Mouse (Mus musculus) lung, embryonic 16.5 days (tissue): Measurements from ENCODE around the gene Uap1l1. TPM values are rescaled to one million over a fixed set of nuclear protein-coding genes. Genes with fewer than 3 reads are reported as not detected.
A peak's percentile ranks its signal among the peaks of the same experiment; 100 is the strongest.

ENCODE experiments used
- ATAC-seq: fragments of 200-750 bp; cut with Nextera tagmentation; 2 replicates; pipeline ENCODE4 v1.8.0; 2017; ENCODE audit warnings: low read depth, mild to moderate bottlenecking, moderate library complexity
- H3K27ac ChIP-seq: fragments of 300-500 bp; sonication (generic); 2 replicates; pipeline ENCODE4 v1.5.1; 2014; ENCODE audit warnings: mild to moderate bottlenecking, control low read depth, low read length
- H3K27me3 ChIP-seq: fragments of 300-500 bp; sonication (generic); 2 replicates; pipeline ENCODE4 v1.6.1; 2014; ENCODE audit warnings: low read depth, low read length, mixed read lengths; ENCODE audit not compliant: control insufficient read depth, insufficient read depth
- H3K36me3 ChIP-seq: fragments of 300-500 bp; sonication (generic); 2 replicates; pipeline ENCODE4 v1.6.1; 2014; ENCODE audit warnings: low read length; ENCODE audit not compliant: control insufficient read depth, insufficient read depth
- H3K4me1 ChIP-seq: fragments of 300-500 bp; sonication (generic); replicated peaks from 2 replicates; pipeline ENCODE4 v1.6.1; 2014; ENCODE audit warnings: low read length, mixed read lengths; ENCODE audit not compliant: control insufficient read depth, insufficient read depth
- H3K4me2 ChIP-seq: fragments of 300-500 bp; sonication (generic); 2 replicates; pipeline ENCODE4 v1.6.1; 2014; ENCODE audit warnings: low read depth, low read length, control low read depth
- H3K4me3 ChIP-seq: fragments of 300-500 bp; sonication (generic); 2 replicates; pipeline ENCODE4 v1.5.1; 2014; ENCODE audit warnings: mild to moderate bottlenecking, low read length, control low read depth
- H3K9ac ChIP-seq: fragments of 300-500 bp; sonication (generic); 2 replicates; pipeline ENCODE4 v1.6.1; 2014; ENCODE audit warnings: low read length, control low read depth
- H3K9me3 ChIP-seq: fragments of 300-500 bp; sonication (generic); 2 replicates; pipeline ENCODE4 v1.6.1; 2016; ENCODE audit warnings: low read length; ENCODE audit not compliant: control insufficient read depth
- WGBS: fragments of 180-500 bp; shearing (Covaris S2); extraction: QIAGEN DNeasy Blood & Tissue Kit; methylation state at CpG from one replicate; pipeline ENCODE4 v1.1.7; 2014; 5-methylcytosine and 5-hydroxymethylcytosine counted together
- polyA plus RNA-seq: library from polyadenylated mRNA; unstranded; fragments of >200 nt; fragmentation: Nextera tagmentation; extraction: Ambion mirVana; gene quantifications from 2 replicates; pipeline ENCODE4 v1.2.1, GENCODE M21; 2015

Gene Uap1l1
- polyA plus RNA-seq, 1 experiment from 2014 or later: 18.8 TPM

DNA sequence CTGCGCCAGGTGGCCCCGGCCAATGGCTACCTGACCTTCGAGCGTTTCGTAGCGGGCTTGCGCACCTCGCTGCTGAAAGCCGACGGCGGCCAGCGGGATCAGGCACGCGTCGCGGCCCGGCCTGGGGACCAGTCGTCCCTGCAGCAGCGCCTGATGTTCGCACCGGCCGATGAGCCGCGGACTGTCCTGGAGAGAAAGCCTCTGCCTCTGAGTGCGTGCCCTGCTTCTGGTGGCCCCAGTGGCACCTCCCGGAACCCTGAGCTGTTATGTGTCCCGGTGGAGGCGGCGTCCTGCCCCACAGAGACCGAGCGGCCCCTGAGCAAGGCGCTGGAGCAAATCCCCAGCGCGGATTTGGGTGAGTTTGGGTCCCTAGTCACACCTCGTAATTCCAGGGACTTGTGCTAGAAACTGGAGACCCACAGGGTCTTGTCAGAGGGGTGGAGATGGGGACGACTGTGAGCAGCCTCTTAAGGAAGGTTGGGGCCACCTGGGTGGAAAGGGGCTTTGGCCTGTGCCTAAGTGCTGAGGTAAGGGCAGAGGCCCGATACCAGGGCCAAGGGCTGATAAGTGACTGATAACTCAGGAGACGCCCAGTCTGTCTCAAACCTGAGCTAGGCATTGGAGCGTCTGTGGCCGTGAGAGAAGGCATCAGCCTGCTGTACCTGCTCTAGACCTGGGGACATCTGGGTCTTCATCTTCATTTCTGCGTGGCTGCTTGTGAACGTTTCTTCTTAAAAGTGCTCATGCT is 7.3 kb upstream of the Uap1l1 start:
- no peaks in the 10 kb centered on the region for H3K27me3 ChIP-seq
- no peaks in the 10 kb centered on the region for H3K9me3 ChIP-seq
- peaks cover 13% of the 10 kb centered on the region for H3K36me3 ChIP-seq
- peak; percentile 15 for ATAC-seq
- 1% methylated on average over 42 of the region's 42 CpGs for WGBS
- peak overlapping the region; percentile 79 for H3K9ac ChIP-seq
- H3K4me2 ChIP-seq: peak overlapping the region; percentile 91
- peaks cover 24% of the 10 kb centered on the region for H3K4me1 ChIP-seq
- peak overlapping the region; percentile 82 for H3K4me3 ChIP-seq
- H3K27ac ChIP-seq: peak overlapping the region; percentile 44; the same call in 1 of the 2 replicates

DNA sequence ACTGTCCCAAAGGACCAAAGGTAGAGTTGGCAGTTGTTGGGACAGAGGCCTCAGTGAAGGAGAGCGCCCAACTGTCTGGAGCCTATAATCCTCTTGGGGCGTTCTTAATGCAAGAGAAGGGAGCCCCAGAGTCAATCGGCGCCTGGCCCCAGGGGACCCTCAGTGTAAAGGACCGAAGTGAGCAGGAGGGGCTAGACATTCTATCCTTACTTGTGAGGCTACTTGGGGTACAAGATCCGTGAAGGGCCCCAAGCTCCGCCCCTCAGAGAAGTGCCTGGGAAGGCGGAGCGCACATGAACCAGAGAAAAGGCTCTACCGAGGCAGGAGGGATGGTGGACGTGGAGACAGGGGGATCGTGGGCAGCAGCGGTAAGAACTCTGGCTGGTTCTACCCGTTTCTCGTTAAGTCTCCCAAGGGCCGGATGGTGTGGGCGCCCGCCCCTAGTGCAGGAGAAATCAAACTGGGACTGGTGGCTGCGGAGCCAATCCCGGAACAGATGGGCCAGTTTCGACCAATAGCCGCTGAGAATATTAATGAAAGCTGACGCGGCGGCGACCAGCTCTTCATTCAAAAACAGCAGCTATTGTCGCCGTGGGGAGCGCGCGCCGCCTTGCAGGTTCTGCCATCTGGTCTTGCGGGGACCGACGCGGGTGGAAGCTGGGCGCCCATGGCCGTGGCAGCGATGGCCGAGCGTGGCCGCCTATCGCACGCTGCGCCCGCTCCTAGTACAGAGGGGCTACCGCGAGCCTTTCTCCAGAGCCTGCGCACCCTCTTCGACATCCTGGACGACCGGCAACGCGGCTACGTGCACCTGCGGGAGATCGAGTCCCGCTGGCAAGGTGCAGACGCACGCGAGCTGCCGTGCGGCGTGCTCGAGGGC is 6.5 kb upstream of the Uap1l1 start, which contains the start of gene Sapcd2:
Sapcd2 (plus strand) TSS at position 558 of the 880 bp plus-strand sequence.
- Histone ChIP-seq H3K36me3 (peaks cover 9% of the 10 kb centered on the region), H3K4me3 (peak within 1 kb of the TSS; percentile 82), H3K9me3 (no peaks in the 10 kb centered on the region), H3K27ac (peak within 1 kb of the TSS; percentile 90), H3K27me3 (peaks cover 2% of the 10 kb centered on the region; the same call in 1 of the 2 replicates), H3K4me1 (peaks cover 24% of the 10 kb centered on the region), H3K9ac (peak within 1 kb of the TSS; percentile 79), H3K4me2 (peak within 1 kb of the TSS; percentile 91)
- ATAC-seq: peak; percentile 96
- WGBS: under 1% methylated on average over 65 of the region's 65 CpGs

- no peak overlapping the region for H3K4me2 ChIP-seq
- no peak overlapping the region for H3K4me3 ChIP-seq
- H3K9me3 ChIP-seq: no peaks in the 10 kb centered on the region
- H3K36me3 ChIP-seq: no peaks in the 10 kb centered on the region; the same call in 1 of the 2 replicates
- no peak overlapping the region for H3K27ac ChIP-seq
- H3K4me1 ChIP-seq: peaks cover 24% of the 10 kb centered on the region
- H3K27me3 ChIP-seq: peaks cover 6% of the 10 kb centered on the region
- no peak overlapping the region for H3K9ac ChIP-seq
- WGBS: 89% methylated on average over 3 of the region's 3 CpGs
- ATAC-seq: no peak
Measured at GRCm38 (mm10) chr2:25369996-25370395, 4.5 kb upstream of the Uap1l1 start.

DNA sequence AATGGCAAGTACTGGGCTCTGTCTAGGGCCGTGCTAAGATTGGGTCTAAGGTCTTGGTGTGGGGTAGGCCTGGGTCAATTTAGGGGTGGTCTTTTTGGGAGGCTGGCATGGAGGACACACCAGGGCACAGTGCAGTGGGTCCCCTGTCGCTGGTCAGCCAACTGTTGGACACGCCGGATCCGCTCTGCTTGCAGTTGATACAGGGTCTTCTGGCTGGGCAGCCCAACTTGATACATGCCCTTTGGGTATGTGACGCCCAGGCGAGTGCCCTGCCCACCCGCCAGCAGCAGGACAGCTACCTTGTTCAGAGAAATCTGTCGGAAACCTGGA is 756 bp downstream of the Uap1l1 start:
- H3K27ac ChIP-seq: no peak overlapping the region
- peaks cover 9% of the 10 kb centered on the region for H3K27me3 ChIP-seq
- peak overlapping the region; percentile 61 for H3K4me3 ChIP-seq
- ATAC-seq: peak; percentile 6; the same call in 1 of the 2 replicates
- WGBS: 28% methylated on average over 9 of the region's 9 CpGs
- H3K9ac ChIP-seq: peak overlapping the region; percentile 71
- H3K36me3 ChIP-seq: peaks cover 2% of the 10 kb centered on the region; the same call in 1 of the 2 replicates
- H3K4me1 ChIP-seq: peaks cover 11% of the 10 kb centered on the region
- peak overlapping the region; percentile 88 for H3K4me2 ChIP-seq
- no peaks in the 10 kb centered on the region for H3K9me3 ChIP-seq

- no peak overlapping the region for H3K9ac ChIP-seq
- peaks cover 9% of the 10 kb centered on the region for H3K27me3 ChIP-seq
- H3K4me3 ChIP-seq: peak overlapping the region; percentile 61
- peaks cover 2% of the 10 kb centered on the region; the same call in 1 of the 2 replicates for H3K36me3 ChIP-seq
- peaks cover 11% of the 10 kb centered on the region for H3K4me1 ChIP-seq
- no peaks in the 10 kb centered on the region for H3K9me3 ChIP-seq
- ATAC-seq: no peak
- H3K27ac ChIP-seq: no peak overlapping the region
- WGBS: 84% methylated on average over 4 of the region's 4 CpGs
- H3K4me2 ChIP-seq: peak overlapping the region; percentile 88
Measured at GRCm38 (mm10) chr2:25364313-25364712, 1.2 kb downstream of the Uap1l1 start.

- 46% methylated on average over 13 of the region's 13 CpGs for WGBS
- ATAC-seq: no peak
Measured at GRCm38 (mm10) chr2:25363478-25364178, 1.9 kb downstream of the Uap1l1 start.

DNA sequence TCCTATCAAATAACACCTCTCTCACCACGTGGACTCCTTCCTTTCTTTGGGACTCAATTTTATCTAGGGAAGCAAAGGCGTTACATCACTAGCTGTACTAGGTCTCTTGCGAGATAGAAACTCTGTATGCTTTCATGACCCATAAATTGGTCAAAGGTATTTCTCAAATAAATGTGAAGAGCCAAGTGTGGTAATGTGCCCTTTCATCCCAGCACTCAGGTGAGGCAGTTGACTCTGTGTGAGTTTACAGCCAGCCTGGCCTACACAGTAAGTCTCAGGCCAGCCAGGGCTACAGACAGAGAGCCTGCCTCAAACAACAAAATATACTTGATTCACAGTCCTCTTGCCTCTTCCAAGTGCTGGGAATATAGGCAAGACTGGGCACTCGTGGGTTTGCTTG is 5.6 kb downstream of the Uap1l1 start:
- Histone ChIP-seq H3K4me3 (no peak overlapping the region), H3K27me3 (peaks cover 3% of the 10 kb centered on the region; the same call in 1 of the 2 replicates), H3K4me2 (no peak overlapping the region), H3K9ac (no peak overlapping the region), H3K27ac (no peak overlapping the region), H3K9me3 (no peaks in the 10 kb centered on the region), H3K4me1 (peaks cover 23% of the 10 kb centered on the region), H3K36me3 (peaks cover 2% of the 10 kb centered on the region; the same call in 1 of the 2 replicates)
- WGBS: 70% methylated on average over 4 of the region's 4 CpGs
- no peak for ATAC-seq

More at GRCm38 (mm10) chr2:25363478-25364178, 1.9 kb downstream of the Uap1l1 start:
- H3K4me1 ChIP-seq: peaks cover 11% of the 10 kb centered on the region
- no peaks in the 10 kb centered on the region for H3K9me3 ChIP-seq
- H3K36me3 ChIP-seq: peaks cover 2% of the 10 kb centered on the region; the same call in 1 of the 2 replicates
- peaks cover 9% of the 10 kb centered on the region for H3K27me3 ChIP-seq
- H3K4me2 ChIP-seq: no peak overlapping the region
- H3K27ac ChIP-seq: peak overlapping the region; percentile 27; the same call in 1 of the 2 replicates
- H3K9ac ChIP-seq: no peak overlapping the region
- no peak overlapping the region for H3K4me3 ChIP-seq

- peaks cover 3% of the 10 kb centered on the region; the same call in 1 of the 2 replicates for H3K36me3 ChIP-seq
- no peaks in the 10 kb centered on the region for H3K27me3 ChIP-seq
- no peaks in the 10 kb centered on the region for H3K9me3 ChIP-seq
- H3K4me3 ChIP-seq: peak within 1 kb of the TSS; percentile 60
- ATAC-seq: peak; percentile 79
- H3K27ac ChIP-seq: no peak within 1 kb of the TSS
- H3K9ac ChIP-seq: peak within 1 kb of the TSS; percentile 70
- peak within 1 kb of the TSS; percentile 83 for H3K4me2 ChIP-seq
- H3K4me1 ChIP-seq: peaks cover 13% of the 10 kb centered on the region
- WGBS: 2% methylated on average over 13 of the region's 13 CpGs
Measured at GRCm38 (mm10) chr2:25356208-25357079, 9.0 kb downstream of the Uap1l1 start, which contains the start of gene Dpp7. TSS of gene Dpp7 (minus strand) at chr2:25356359.
